Mouse (Mus musculus): ENCODE data around the gene Cebpb. TPM values are rescaled to one million over a fixed set of nuclear protein-coding genes. Genes with fewer than 3 reads are reported as not detected.

The Cebpb gene
- polyA plus RNA-seq, 1 experiment from 2014 or later: 7.1 TPM

DNA sequence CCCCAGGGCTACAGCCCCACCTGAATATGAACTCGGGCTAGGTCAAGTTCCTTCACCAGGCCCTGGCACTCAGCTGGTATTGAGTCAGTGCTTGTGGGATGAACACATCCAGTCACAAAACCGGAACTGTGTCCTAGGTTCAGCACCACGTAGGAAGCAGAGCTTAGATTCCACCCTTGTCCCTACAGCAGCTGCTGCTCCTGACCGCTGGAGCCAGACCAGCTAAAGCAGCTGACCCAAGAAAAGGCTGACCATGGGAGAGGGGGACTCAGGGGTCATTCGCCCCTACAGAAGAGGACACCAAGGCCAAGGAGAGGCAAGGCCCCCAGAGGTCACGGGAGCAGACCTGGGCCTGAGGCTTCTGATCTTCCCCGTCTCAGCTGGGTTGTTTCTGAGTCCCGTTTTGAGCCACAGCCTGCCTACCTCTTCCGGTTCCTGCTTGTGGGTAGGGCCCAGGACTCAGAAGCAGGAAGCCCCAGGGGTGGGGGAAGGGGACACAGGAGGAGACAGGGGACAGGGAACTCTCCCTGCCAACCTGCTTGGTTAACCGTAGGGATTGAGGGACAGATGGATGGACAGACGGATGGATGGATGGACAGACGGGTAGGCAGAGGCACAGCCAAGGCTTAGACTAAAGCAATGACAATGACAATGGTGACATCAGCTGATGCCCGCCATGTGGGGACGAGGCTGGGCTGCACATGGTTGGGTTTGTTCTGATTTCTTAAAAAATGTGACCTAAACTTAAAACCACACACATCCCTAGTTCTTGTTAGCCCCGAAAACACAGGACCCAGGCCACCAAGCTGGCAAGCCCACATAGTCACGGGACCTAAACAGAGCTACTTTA lies 31.9 kb upstream of the Cebpb start:
- Histone ChIP-seq H3K9me3 (no peaks in the 10 kb centered on the region), H3K27ac (no peak overlapping the region), H3K9ac (no peak overlapping the region), H3K4me3 (no peak overlapping the region), H3K4me1 (peaks cover 34% of the 10 kb centered on the region), H3K27me3 (no peaks in the 10 kb centered on the region), H3K36me3 (peaks cover 33% of the 10 kb centered on the region), H3K4me2 (replicated peaks) (no peak overlapping the region)
- ATAC-seq (ENCODE audit: insufficient number of reproducible peaks, insufficient read depth, low FRiP score, low TSS enrichment): no peak
- 78% methylated on average over 16 of the region's 16 CpGs for WGBS

GRCm38 (mm10) chr2:167657973-167658372 lies 30.7 kb upstream of the Cebpb start:
- ATAC-seq (ENCODE audit: insufficient number of reproducible peaks, insufficient read depth, low FRiP score, low TSS enrichment): no peak
- no peak overlapping the region for H3K9ac ChIP-seq
- H3K27ac ChIP-seq: no peak overlapping the region
- peaks cover 22% of the 10 kb centered on the region for H3K36me3 ChIP-seq
- H3K27me3 ChIP-seq: peaks cover 5% of the 10 kb centered on the region; the same call in 1 of the 2 replicates
- no peak overlapping the region for H3K4me3 ChIP-seq
- no peak overlapping the region for H3K4me2 ChIP-seq (replicated peaks)
- H3K4me1 ChIP-seq: peaks cover 40% of the 10 kb centered on the region
- 85% methylated on average over 4 of the region's 4 CpGs for WGBS
- H3K9me3 ChIP-seq: no peaks in the 10 kb centered on the region

DNA sequence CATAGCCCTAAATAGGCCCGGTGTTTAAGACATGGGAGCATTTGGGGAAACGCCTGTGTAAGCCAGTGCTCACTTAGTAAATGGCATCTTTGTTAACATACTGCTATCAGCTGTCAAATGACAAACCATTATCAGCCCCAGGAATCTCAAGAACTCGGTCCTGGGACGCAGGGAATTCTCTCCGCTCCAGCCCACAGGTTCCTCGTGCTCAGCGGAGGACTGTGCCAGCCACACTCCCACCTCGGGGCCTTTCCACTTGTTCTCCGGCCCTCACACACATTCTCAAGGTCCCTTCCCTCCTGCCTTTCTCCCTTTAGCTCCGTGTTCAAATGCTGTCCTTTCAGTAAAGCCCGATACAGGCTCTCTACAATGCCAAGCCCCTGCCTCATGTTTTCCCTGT lies 30.0 kb upstream of the Cebpb start:
- ATAC-seq (ENCODE audit: insufficient number of reproducible peaks, insufficient read depth, low FRiP score, low TSS enrichment): no peak
- peaks cover 15% of the 10 kb centered on the region for H3K36me3 ChIP-seq
- H3K27me3 ChIP-seq: peaks cover 5% of the 10 kb centered on the region; the same call in 1 of the 2 replicates
- WGBS: 57% methylated on average over 11 of the region's 11 CpGs
- no peak overlapping the region for H3K4me3 ChIP-seq
- H3K4me1 ChIP-seq: peaks cover 40% of the 10 kb centered on the region
- H3K27ac ChIP-seq: no peak overlapping the region
- no peaks in the 10 kb centered on the region for H3K9me3 ChIP-seq
- no peak overlapping the region for H3K9ac ChIP-seq
- peak overlapping the region; percentile 97; the same call in 1 of the 2 replicates for H3K4me2 ChIP-seq (replicated peaks)

DNA sequence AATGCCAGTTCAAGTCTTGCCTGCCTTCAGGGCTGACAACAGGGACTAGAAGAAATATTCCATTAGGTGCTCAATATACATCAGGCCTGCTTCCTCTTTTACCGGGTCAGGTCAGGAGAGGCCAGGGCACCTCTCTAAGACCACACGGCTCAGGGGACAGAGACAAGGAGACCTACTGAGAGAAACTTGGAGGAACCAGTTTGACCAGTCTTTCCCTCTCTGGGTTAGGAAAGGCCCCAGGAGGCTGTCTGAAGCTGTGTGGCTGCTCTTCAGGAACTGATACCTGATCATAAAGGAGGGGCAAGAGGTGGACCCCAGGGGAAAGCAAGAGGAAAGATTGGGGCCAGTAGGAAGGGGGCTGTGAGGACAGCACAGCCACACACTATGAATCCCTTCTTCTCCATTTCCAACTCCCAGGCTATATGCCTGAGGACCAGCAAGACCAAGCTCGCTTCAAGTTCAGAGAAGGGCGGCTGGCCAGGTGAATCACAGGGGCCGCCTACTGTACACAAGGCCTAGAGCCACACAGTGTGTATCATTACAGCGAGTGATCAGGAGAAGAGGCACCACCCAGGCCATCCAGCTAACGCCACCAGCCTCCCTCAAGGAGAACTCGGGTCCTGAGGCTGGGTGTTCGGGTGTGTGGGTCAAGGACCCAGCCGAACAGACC lies 29.4 kb upstream of the Cebpb start:
- Histone ChIP-seq H3K27ac (peak overlapping the region; percentile 72), H3K36me3 (peaks cover 9% of the 10 kb centered on the region), H3K9ac (peak overlapping the region; percentile 40), H3K4me1 (peaks cover 40% of the 10 kb centered on the region), H3K9me3 (no peaks in the 10 kb centered on the region), H3K4me2 (replicated peaks) (peak overlapping the region; percentile 97), H3K27me3 (peaks cover 5% of the 10 kb centered on the region; the same call in 1 of the 2 replicates), H3K4me3 (peak overlapping the region; percentile 87)
- no peak for ATAC-seq (ENCODE audit: insufficient number of reproducible peaks, insufficient read depth, low FRiP score, low TSS enrichment)
- whole genome bisulfite sequencing: 60% methylated on average over 10 of the region's 10 CpGs

DNA sequence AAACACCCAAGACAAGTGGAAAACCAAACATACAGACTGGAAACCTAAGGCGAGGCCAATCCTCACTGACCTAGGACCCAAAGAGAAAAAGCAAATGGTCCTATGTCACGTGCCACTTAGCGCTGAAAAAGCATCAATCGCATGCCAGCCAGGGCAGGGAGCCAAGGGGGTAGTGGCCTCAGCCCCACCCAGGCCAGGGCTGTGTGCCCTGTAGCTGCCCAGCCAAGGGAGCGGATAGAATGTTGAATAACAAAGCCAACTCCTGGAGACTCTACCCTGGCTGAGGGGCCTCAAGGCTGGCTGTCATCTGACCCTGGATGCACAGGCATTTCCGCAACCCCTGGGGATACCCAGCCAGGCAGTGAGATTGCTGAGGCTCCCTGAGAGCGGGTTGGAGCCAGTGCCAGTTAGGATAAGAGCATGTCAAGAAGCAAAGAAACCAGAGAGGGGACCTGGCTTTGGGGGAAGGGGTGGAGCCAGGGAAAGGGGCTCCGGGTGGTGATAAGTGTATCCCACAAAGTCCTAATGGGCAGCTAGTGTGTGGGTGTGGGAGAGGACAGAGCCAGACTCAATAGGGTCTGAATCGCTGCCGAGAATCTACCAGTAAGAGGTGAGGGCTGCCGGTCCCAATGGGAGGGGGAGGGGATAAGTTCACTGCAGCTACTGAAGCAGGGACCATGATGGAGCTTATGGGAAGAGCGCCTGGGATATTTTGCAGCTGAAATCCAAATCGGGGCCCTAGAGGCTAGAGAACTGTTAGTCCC lies 28.7 kb upstream of the Cebpb start:
- peaks cover 5% of the 10 kb centered on the region; the same call in 1 of the 2 replicates for H3K27me3 ChIP-seq
- no peak for ATAC-seq (ENCODE audit: insufficient number of reproducible peaks, insufficient read depth, low FRiP score, low TSS enrichment)
- peak overlapping the region; percentile 93 for H3K9ac ChIP-seq
- 16% methylated on average over 13 of the region's 13 CpGs for WGBS
- peak overlapping the region; percentile 72 for H3K27ac ChIP-seq
- H3K4me3 ChIP-seq: peak overlapping the region; percentile 87
- H3K36me3 ChIP-seq: peaks cover 2% of the 10 kb centered on the region
- H3K4me2 ChIP-seq (replicated peaks): peak overlapping the region; percentile 97
- H3K4me1 ChIP-seq: peaks cover 40% of the 10 kb centered on the region
- no peaks in the 10 kb centered on the region for H3K9me3 ChIP-seq

DNA sequence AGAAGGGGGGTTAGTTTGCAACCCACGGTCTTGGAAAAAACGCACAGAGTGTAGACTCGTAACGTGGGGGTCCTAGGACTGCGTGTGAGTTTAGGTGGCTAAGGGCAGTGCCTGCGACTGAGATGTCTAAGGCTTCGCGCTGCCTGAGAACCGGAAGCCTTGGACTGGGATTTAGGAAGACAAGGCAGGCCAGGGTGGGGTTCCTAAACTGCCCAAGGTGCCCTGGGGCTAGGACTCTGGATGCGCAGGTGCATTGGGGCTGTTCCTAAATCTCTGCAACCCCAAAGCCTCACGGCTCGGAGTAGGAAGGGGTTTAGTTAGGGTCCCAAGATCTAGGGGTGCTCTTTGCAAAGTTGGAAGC lies 28.1 kb upstream of the Cebpb start:
- peaks cover 40% of the 10 kb centered on the region for H3K4me1 ChIP-seq
- H3K4me2 ChIP-seq (replicated peaks): peak overlapping the region; percentile 97
- H3K27ac ChIP-seq: peak overlapping the region; percentile 72
- H3K27me3 ChIP-seq: peaks cover 5% of the 10 kb centered on the region; the same call in 1 of the 2 replicates
- H3K36me3 ChIP-seq: no peaks in the 10 kb centered on the region
- H3K4me3 ChIP-seq: peak overlapping the region; percentile 87
- peak overlapping the region; percentile 93 for H3K9ac ChIP-seq
- no peak for ATAC-seq (ENCODE audit: insufficient number of reproducible peaks, insufficient read depth, low FRiP score, low TSS enrichment)
- no peaks in the 10 kb centered on the region for H3K9me3 ChIP-seq
- WGBS: 1% methylated on average over 12 of the region's 12 CpGs

GRCm38 (mm10) chr2:167661270-167662203 lies 27.2 kb upstream of the Cebpb start, which contains the start of gene Gm20431:
Gm20431 (minus strand) TSS chr2:167661496.
- WGBS: under 1% methylated on average over 69 of the region's 110 CpGs
- peak within 1 kb of the TSS; percentile 72 for H3K27ac ChIP-seq
- peak; percentile 91 for ATAC-seq (ENCODE audit: insufficient number of reproducible peaks, insufficient read depth, low FRiP score, low TSS enrichment)
- peaks cover 39% of the 10 kb centered on the region for H3K4me1 ChIP-seq
- peak within 1 kb of the TSS; percentile 97 for H3K4me2 ChIP-seq (replicated peaks)
- no peaks in the 10 kb centered on the region for H3K9me3 ChIP-seq
- peak within 1 kb of the TSS; percentile 87 for H3K4me3 ChIP-seq
- peak within 1 kb of the TSS; percentile 93 for H3K9ac ChIP-seq
- peaks cover 5% of the 10 kb centered on the region; the same call in 1 of the 2 replicates for H3K27me3 ChIP-seq
- H3K36me3 ChIP-seq: no peaks in the 10 kb centered on the region

DNA sequence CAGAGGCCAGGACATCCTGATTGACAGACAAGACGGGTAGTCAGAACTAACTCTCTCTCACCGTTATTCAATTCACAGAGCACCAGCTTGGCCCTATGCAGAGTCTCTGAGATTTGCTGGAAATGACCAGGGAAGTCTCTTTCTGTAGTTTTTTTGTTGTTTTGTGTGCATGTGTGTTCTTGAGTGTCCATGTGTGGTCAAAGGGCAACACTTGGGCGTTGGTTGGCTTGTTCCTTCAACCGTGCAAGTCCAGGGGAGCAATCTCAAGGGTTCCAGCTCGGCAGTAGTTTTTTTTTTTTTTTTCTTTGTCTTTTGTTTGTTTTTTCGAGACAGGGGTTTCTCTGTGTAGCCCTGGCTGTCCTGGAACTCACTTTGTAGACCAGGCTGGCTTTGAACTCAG lies 26.0 kb upstream of the Cebpb start:
- Histone ChIP-seq H3K4me3 (0 out of 2 replicates have a peak overlapping the region, but pooled peaks have one; percentile 87), H3K9me3 (no peaks in the 10 kb centered on the region), H3K36me3 (no peaks in the 10 kb centered on the region), H3K27me3 (peaks cover 5% of the 10 kb centered on the region; the same call in 1 of the 2 replicates), H3K4me2 (replicated peaks) (no peak overlapping the region), H3K4me1 (peaks cover 33% of the 10 kb centered on the region), H3K27ac (no peak overlapping the region), H3K9ac (no peak overlapping the region)
- ATAC-seq (ENCODE audit: insufficient number of reproducible peaks, insufficient read depth, low FRiP score, low TSS enrichment): no peak
- WGBS: 60% methylated on average over 6 of the region's 6 CpGs

DNA sequence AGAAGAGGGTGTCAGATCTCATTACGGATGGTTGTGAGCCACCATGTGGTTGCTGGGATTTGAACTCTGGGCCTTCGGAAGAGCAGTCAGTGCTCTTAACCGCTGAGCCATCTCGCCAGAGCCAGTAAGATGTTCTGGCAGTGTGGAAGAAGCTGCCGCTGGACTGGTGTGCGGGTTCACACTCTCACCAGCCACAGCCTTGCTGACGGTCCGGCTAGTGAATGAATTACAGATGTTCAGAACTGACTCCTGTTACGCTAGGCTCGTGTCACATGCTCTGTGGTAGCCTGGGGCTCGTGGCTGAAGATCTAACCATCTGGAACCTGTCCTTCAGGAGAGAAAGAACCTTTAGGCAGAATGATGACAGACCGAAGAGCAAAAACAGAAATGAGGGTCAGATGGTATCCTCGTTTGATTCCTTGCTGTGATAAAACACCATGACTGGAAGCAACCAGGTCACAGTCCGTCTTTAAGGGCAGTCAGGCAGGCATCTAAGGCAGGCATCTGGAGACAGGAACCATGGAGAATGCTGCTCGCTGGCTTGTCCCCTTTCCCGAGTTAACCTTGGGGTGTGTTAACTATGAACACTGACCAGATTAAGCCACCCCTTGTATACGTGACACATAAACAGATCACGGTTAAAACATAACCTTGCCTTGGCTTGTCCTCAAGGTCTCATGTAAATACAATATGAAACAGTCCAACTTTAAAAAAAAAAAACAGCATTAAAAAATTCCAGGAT lies 22.6 kb upstream of the Cebpb start:
- Histone ChIP-seq H3K4me2 (replicated peaks) (no peak overlapping the region), H3K9me3 (no peaks in the 10 kb centered on the region), H3K4me1 (peaks cover 9% of the 10 kb centered on the region; the same call in 1 of the 2 replicates), H3K9ac (no peak overlapping the region), H3K4me3 (no peak overlapping the region), H3K36me3 (no peaks in the 10 kb centered on the region), H3K27ac (no peak overlapping the region), H3K27me3 (peaks cover 5% of the 10 kb centered on the region; the same call in 1 of the 2 replicates)
- no peak for ATAC-seq (ENCODE audit: insufficient number of reproducible peaks, insufficient read depth, low FRiP score, low TSS enrichment)
- WGBS: 71% methylated on average over 18 of the region's 18 CpGs

- Histone ChIP-seq H3K9ac (no peak overlapping the region), H3K4me1 (0 out of 2 replicates have a peak, but pooled peaks cover 4% of the 10 kb centered on the region), H3K4me3 (no peak overlapping the region), H3K36me3 (no peaks in the 10 kb centered on the region), H3K4me2 (replicated peaks) (no peak overlapping the region), H3K27me3 (no peaks in the 10 kb centered on the region), H3K27ac (no peak overlapping the region), H3K9me3 (no peaks in the 10 kb centered on the region)
- WGBS: 83% methylated on average over 5 of the region's 5 CpGs
- no peak for ATAC-seq (ENCODE audit: insufficient number of reproducible peaks, insufficient read depth, low FRiP score, low TSS enrichment)
These were observed 20.3 kb upstream of the Cebpb start for GRCm38 (mm10) chr2:167668426-167668825.
